Mouse (Mus musculus) T-helper 2 cell (primary cell): Measurements from ENCODE around the gene Mgat5.

Experiments
- in situ Hi-C: fragments of 300-600 bp; cut with MboI, MseI; formaldehyde crosslinking; loops from one replicate; pipeline ENCODE4 v1.15.1; 2025; ENCODE audit warnings: high pct_unique_total_duplicates

Mgat5 gene

GRCm38 (mm10) chr1:127420795-127421194, 216.0 kb downstream of the Mgat5 start:
- in situ Hi-C loops, result loop anchor here (10.0 kb wide), 1 partner anchor 204 kb away; no protein-coding TSS in a partner anchor

- in situ Hi-C loops, result loop anchor here (10.0 kb wide), 1 partner anchor 202 kb away; no protein-coding TSS in a partner anchor
Observed at GRCm38 (mm10) chr1:127422565-127422964, 217.8 kb downstream of the Mgat5 start.

GRCm38 (mm10) chr1:127425021-127425532, 220.3 kb downstream of the Mgat5 start:
- in situ Hi-C loops, result loop anchor here (10.0 kb wide), 1 partner anchor 200 kb away; no protein-coding TSS in a partner anchor

- in situ Hi-C loops, result no loop called here
Observed at GRCm38 (mm10) chr1:127430290-127430689, 225.5 kb downstream of the Mgat5 start.

- in situ Hi-C loops, result no loop called here
Observed at GRCm38 (mm10) chr1:127434829-127435228, 230.0 kb downstream of the Mgat5 start.

GRCm38 (mm10) chr1:127437091-127437490, 232.3 kb downstream of the Mgat5 start:
- in situ Hi-C loops, result no loop called here

GRCm38 (mm10) chr1:127439452-127439891, 234.7 kb downstream of the Mgat5 start:
- in situ Hi-C loops, result no loop called here

- in situ Hi-C loops, result no loop called here
Observed at GRCm38 (mm10) chr1:127441007-127441406, 236.2 kb downstream of the Mgat5 start.

- in situ Hi-C loops, result no loop called here
Observed at GRCm38 (mm10) chr1:127441736-127442135, 236.9 kb downstream of the Mgat5 start.

- in situ Hi-C loops, result no loop called here
Observed at GRCm38 (mm10) chr1:127442880-127443877, 238.4 kb downstream of the Mgat5 start.

- in situ Hi-C loops, result no loop called here
Observed at GRCm38 (mm10) chr1:127444836-127445485, 240.1 kb downstream of the Mgat5 start.

GRCm38 (mm10) chr1:127453397-127453796, 248.6 kb downstream of the Mgat5 start:
- in situ Hi-C loops, result loop anchor here (25.0 kb wide), 1 partner anchor 441 kb away; no protein-coding TSS in a partner anchor

- in situ Hi-C loops, result loop anchor here (25.0 kb wide), 1 partner anchor 447 kb away; no protein-coding TSS in a partner anchor
Observed at GRCm38 (mm10) chr1:127459015-127459451, 254.2 kb downstream of the Mgat5 start.

GRCm38 (mm10) chr1:127459576-127459975, 254.8 kb downstream of the Mgat5 start:
- in situ Hi-C loops, result loop anchor here (25.0 kb wide), 1 partner anchor 447 kb away; no protein-coding TSS in a partner anchor

GRCm38 (mm10) chr1:127461017-127461416, 256.2 kb downstream of the Mgat5 start:
- in situ Hi-C loops, result loop anchor here (25.0 kb wide), 1 partner anchor 449 kb away; no protein-coding TSS in a partner anchor

- in situ Hi-C loops, result loop anchor here (25.0 kb wide), 1 partner anchor 452 kb away; no protein-coding TSS in a partner anchor
Observed at GRCm38 (mm10) chr1:127464041-127464440, 259.2 kb downstream of the Mgat5 start.

GRCm38 (mm10) chr1:127465292-127465691, 260.5 kb downstream of the Mgat5 start:
- in situ Hi-C loops, result loop anchor here (25.0 kb wide), 1 partner anchor 453 kb away; no protein-coding TSS in a partner anchor

GRCm38 (mm10) chr1:127467238-127467637, 262.4 kb downstream of the Mgat5 start:
- in situ Hi-C loops, result loop anchor here (25.0 kb wide), 1 partner anchor 455 kb away; no protein-coding TSS in a partner anchor

GRCm38 (mm10) chr1:127470175-127470574, 265.4 kb downstream of the Mgat5 start:
- in situ Hi-C loops, result loop anchor here (10.0 to 25.0 kb wide), 2 partner anchors 455 to 458 kb away; no protein-coding TSS in a partner anchor

- in situ Hi-C loops, result loop anchor here (10.0 kb wide), 1 partner anchor 449 kb away; no protein-coding TSS in a partner anchor
Observed at GRCm38 (mm10) chr1:127475756-127476155, 270.9 kb downstream of the Mgat5 start.

- in situ Hi-C loops, result no loop called here
Observed at GRCm38 (mm10) chr1:127482911-127483310, 278.1 kb downstream of the Mgat5 start.
